In genomic region chr10:121390602-121391001, GRCm38 (mm10) we compare ENCODE assay signal across 29 mouse cellular contexts. TPM values are rescaled to one million over a fixed set of nuclear protein-coding genes. Genes with fewer than 3 reads are reported as not detected.
"Had no signal": no experiment of that assay in that cellular context is flagged by ENCODE, and none has a peak within 500 bp of the region (broad histone marks: within the 10 kb centered on the region; RNA-seq: fewer than 3 reads in every experiment).

No protein-coding gene starts in this region.

- H3K27ac ChIP-seq: embryonic facial prominence, embryonic 12.5 days; embryonic facial prominence, embryonic 13.5 days; embryonic facial prominence, embryonic 15.5 days; forebrain, embryonic 10.5 days; forebrain, embryonic 12.5 days; forebrain, embryonic 13.5 days; forebrain, embryonic 15.5 days; gastrocnemius, adult 2 months; heart, adult 2 months had no signal

- H3K4me1 ChIP-seq: forebrain, embryonic 10.5 days; forebrain, embryonic 12.5 days; forebrain, embryonic 13.5 days; forebrain, embryonic 15.5 days had no signal

- DNase-seq: cerebellum, adult 2 months; cerebellum, adult 8-10 months; cerebellum, adult 9-10 months; cerebellum, adult 9-11 months; cerebellum, postnatal 10 days; cerebellum, postnatal 14 days; cerebellum, postnatal 25 days; cerebellum, postnatal 36 days; embryo, embryonic 11 days; forebrain, postnatal 0 days; gastrocnemius, adult 2 months; gastrocnemius, postnatal 10 days; gastrocnemius, postnatal 14 days; gastrocnemius, postnatal 25 days; gastrocnemius, postnatal 36 days; heart, adult 11 months; heart, adult 18-20 months; heart, adult 2 months had no signal

- ATAC-seq: forebrain, embryonic 13.5 days; forebrain, embryonic 14.5 days; forebrain, embryonic 15.5 days; forebrain, embryonic 16.5 days; forebrain, postnatal 0 days had no signal

- H3K9ac ChIP-seq: embryonic facial prominence, embryonic 12.5 days; embryonic facial prominence, embryonic 15.5 days; forebrain, embryonic 12.5 days; forebrain, embryonic 13.5 days; forebrain, embryonic 15.5 days; forebrain, postnatal 0 days had no signal

- H3K4me3 ChIP-seq: embryonic facial prominence, embryonic 10.5 days; embryonic facial prominence, embryonic 12.5 days; embryonic facial prominence, embryonic 13.5 days; embryonic facial prominence, embryonic 15.5 days; erythroblast, embryonic 14.5 days; forebrain, embryonic 10.5 days; forebrain, embryonic 12.5 days; forebrain, embryonic 13.5 days; forebrain, embryonic 15.5 days; gastrocnemius, adult 2 months; heart, adult 2 months had no signal

- H3K4me2 ChIP-seq: embryonic facial prominence, embryonic 12.5 days; embryonic facial prominence, embryonic 13.5 days; embryonic facial prominence, embryonic 15.5 days; forebrain, embryonic 12.5 days; forebrain, embryonic 13.5 days; forebrain, embryonic 15.5 days had no signal

- H3K9me3 ChIP-seq: embryonic facial prominence, embryonic 10.5 days; embryonic facial prominence, embryonic 12.5 days; embryonic facial prominence, embryonic 13.5 days; embryonic facial prominence, embryonic 15.5 days; forebrain, embryonic 10.5 days; forebrain, embryonic 12.5 days; forebrain, embryonic 13.5 days; forebrain, embryonic 15.5 days had no signal

- H3K27me3 ChIP-seq: embryonic facial prominence, embryonic 12.5 days; embryonic facial prominence, embryonic 13.5 days; embryonic facial prominence, embryonic 15.5 days; forebrain, embryonic 12.5 days; forebrain, embryonic 13.5 days; forebrain, embryonic 15.5 days had no signal

RNA-seq across cellular contexts. Expression of gene Tbc1d30, which starts 39.5 kb away (rescaled TPM):
- polyA plus RNA-seq: erythroblast, embryonic 14.5 days had no signal
